8 mouse cellular contexts compared by ENCODE assay signal in the genomic region with DNA sequence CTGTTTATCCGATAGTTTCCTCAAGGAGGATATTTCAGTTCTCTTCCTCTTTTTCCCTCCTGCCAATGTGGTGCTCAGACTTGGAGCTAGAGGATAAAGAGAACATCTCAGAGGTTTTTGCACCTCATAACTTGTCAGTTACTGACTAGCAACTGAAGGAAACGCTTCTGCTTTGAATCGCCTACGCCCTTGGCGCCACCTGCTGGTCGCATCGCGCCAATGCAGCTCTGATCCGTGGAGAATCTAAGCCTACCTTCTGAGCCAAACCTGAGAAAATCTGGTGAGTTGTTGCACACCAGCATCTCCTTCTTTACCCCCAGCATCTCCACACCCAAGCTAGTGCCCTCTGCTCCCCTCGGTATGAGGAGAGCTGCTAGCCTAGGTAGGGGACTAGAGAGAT. TPM values are rescaled to one million over a fixed set of nuclear protein-coding genes. Genes with fewer than 3 reads are reported as not detected.
DNase-seq lines count a peak whose midpoint lies in the region; ATAC-seq and TF ChIP-seq lines count a peak whose summit lies in the region.

No protein-coding gene starts in this region.

- H3K4me1 ChIP-seq in cerebellum, adult 2 months (ENCODE audit: control insufficient read depth, insufficient read depth, low read length): no peaks in the 10 kb centered on the region
- H3K4me1 ChIP-seq in liver, postnatal 0 days (ENCODE audit: insufficient read depth): peaks cover 9% of the 10 kb centered on the region

- H3K9ac ChIP-seq in liver, postnatal 0 days (replicated peaks): no peak overlapping the region

- DNase-seq in A20 (ENCODE audit: low read depth, low spot score): peak; percentile 77
- peak; percentile 80 for DNase-seq in MN1 (ENCODE audit: low spot score)
- DNase-seq in cerebellum, adult 2 months: peak; percentile 75 to 89
- DNase-seq in gastrocnemius, adult 8-10 months (ENCODE audit: low spot score in 2 of 2): peak; percentile 65 to 72
- peak; percentile 90 for DNase-seq in kidney, postnatal 14 days
- DNase-seq in liver, postnatal 0 days: peak; percentile 86
- DNase-seq in right cerebral cortex, adult 2 months (ENCODE audit: low spot score in 2 of 2): peak; percentile 94 to 95
- DNase-seq in urinary bladder, postnatal 14 days (ENCODE audit: low spot score): peak; percentile 86

- no peaks in the 10 kb centered on the region for H3K27me3 ChIP-seq in cerebellum, adult 2 months (ENCODE audit: control insufficient read depth, insufficient read depth, low read length)
- H3K27me3 ChIP-seq in liver, postnatal 0 days (ENCODE audit: insufficient read depth, low read length): no peaks in the 10 kb centered on the region

- H3K4me2 ChIP-seq in liver, postnatal 0 days (ENCODE audit: low read depth, low read length): no peak overlapping the region

- no peaks in the 10 kb centered on the region for H3K36me3 ChIP-seq in liver, postnatal 0 days (replicated peaks; ENCODE audit: insufficient read depth, low read length)

- TF ChIP-seq EP300 in liver, postnatal 0 days (IDR thresholded peaks at IDR 0.05; ENCODE audit: low read depth): no peak

- TF ChIP-seq POLR2A in cerebellum, adult 2 months (IDR thresholded peaks at IDR 0.05; ENCODE audit: borderline replicate concordance, insufficient read depth, low read length): no peak

- H3K9me3 ChIP-seq in liver, postnatal 0 days (ENCODE audit: low read length): 0 out of 2 replicates have a peak, but pooled peaks cover 3% of the 10 kb centered on the region

- WGBS in cerebellum, adult 2 months: 5% methylated on average over 10 of the region's 10 CpGs
- 7% methylated on average over 10 of the region's 10 CpGs for WGBS in liver, postnatal 0 days (ENCODE audit: insufficient replicate concordance)

- H3K4me3 ChIP-seq in cerebellum, adult 2 months (replicated peaks; ENCODE audit: insufficient read depth, low read depth, low read length): no peak overlapping the region
- H3K4me3 ChIP-seq in liver, postnatal 0 days (ENCODE audit: low read depth, low read length): no peak overlapping the region

- peak; percentile 98 for TF ChIP-seq CTCF in cerebellum, adult 2 months (IDR thresholded peaks at IDR 0.05; ENCODE audit: borderline replicate concordance, insufficient read depth, low read depth, low read length)
- peak; percentile 98 for TF ChIP-seq CTCF in liver, postnatal 0 days (IDR thresholded peaks at IDR 0.05; ENCODE audit: low read depth)

- no peak overlapping the region for H3K27ac ChIP-seq in cerebellum, adult 2 months (ENCODE audit: insufficient read depth, low read length)
- H3K27ac ChIP-seq in liver, postnatal 0 days (ENCODE audit: low read depth): no peak overlapping the region

- peak; percentile 45; the same call in 1 of the 2 replicates for ATAC-seq in liver, postnatal 0 days

RNA-seq across cellular contexts. Expression of a gene that starts 18.0 kb away (rescaled TPM):
- polyA plus RNA-seq in cerebellum, adult 2 months (2012; rRNA removed): 20.2 and 20.5 TPM in 2 replicates
- total RNA-seq in gastrocnemius, adult 8-10 months (2022): 10 to 100 TPM; 16.6 to 18.9 (median 18.1) TPM
- polyA plus RNA-seq in liver, postnatal 0 days (2015; fragmentation: Nextera tagmentation; extraction: Ambion mirVana): 2.3 and 2.6 TPM in 2 replicates
